In genomic region chr16:32679976-32680375, GRCm38 (mm10) we compare ENCODE assay signal across 24 mouse cellular contexts. TPM values are rescaled to one million over a fixed set of nuclear protein-coding genes. Genes with fewer than 3 reads are reported as not detected.
DNase-seq lines count a peak whose midpoint lies in the region; ATAC-seq and TF ChIP-seq lines count a peak whose summit lies in the region.
"Had no signal": no experiment of that assay in that cellular context is flagged by ENCODE, and none has a peak within 500 bp of the region (broad histone marks: within the 10 kb centered on the region; RNA-seq: fewer than 3 reads in every experiment).

No protein-coding gene starts in this region.

- H3K36me3 ChIP-seq in liver, postnatal 0 days (replicated peaks; ENCODE audit: insufficient read depth, low read length), result peaks cover 39% of the 10 kb centered on the region
- H3K36me3 ChIP-seq in stomach, postnatal 0 days (ENCODE audit: control insufficient read depth, insufficient read depth, low read length), result peaks cover 30% of the 10 kb centered on the region

- H3K9me3 ChIP-seq in liver, postnatal 0 days (ENCODE audit: low read length), result no peaks in the 10 kb centered on the region
- H3K9me3 ChIP-seq in stomach, postnatal 0 days (ENCODE audit: control insufficient read depth, low read length), result no peaks in the 10 kb centered on the region
- H3K9me3 ChIP-seq: forebrain, embryonic 10.5 days; forebrain, embryonic 13.5 days; heart, embryonic 13.5 days; hindbrain, embryonic 12.5 days; hindbrain, embryonic 15.5 days had no signal

- no peak overlapping the region for H3K4me3 ChIP-seq in liver, postnatal 0 days (ENCODE audit: low read depth, low read length)
- H3K4me3 ChIP-seq in stomach, postnatal 0 days (ENCODE audit: low read depth, low read length), result no peak overlapping the region
- H3K4me3 ChIP-seq: forebrain, embryonic 10.5 days; forebrain, embryonic 13.5 days; heart, embryonic 13.5 days; hindbrain, embryonic 12.5 days; hindbrain, embryonic 15.5 days had no signal

- H3K4me2 ChIP-seq in liver, postnatal 0 days (ENCODE audit: low read depth, low read length), result no peak overlapping the region
- H3K4me2 ChIP-seq in stomach, postnatal 0 days (replicated peaks; ENCODE audit: low read depth), result no peak overlapping the region
- H3K4me2 ChIP-seq: forebrain, embryonic 13.5 days; heart, embryonic 13.5 days; hindbrain, embryonic 12.5 days; hindbrain, embryonic 15.5 days had no signal

- H3K9ac ChIP-seq in liver, postnatal 0 days (replicated peaks), result no peak overlapping the region
- no peak overlapping the region for H3K9ac ChIP-seq in stomach, postnatal 0 days (ENCODE audit: low read length)
- H3K9ac ChIP-seq: forebrain, embryonic 13.5 days; heart, embryonic 13.5 days; hindbrain, embryonic 12.5 days; hindbrain, embryonic 15.5 days had no signal

- DNase-seq in heart, adult 11 months, result peak; percentile 92
- DNase-seq in heart, adult 8-10 months (ENCODE audit: low spot score), result no peak
- peak; percentile 14 for DNase-seq in liver, postnatal 0 days
- no peak for DNase-seq in liver
- DNase-seq in urinary bladder, adult 2 months (ENCODE audit: low spot score), result peak; percentile 26
- DNase-seq in urinary bladder, postnatal 10 days (ENCODE audit: low spot score), result no peak
- DNase-seq in stomach, postnatal 0 days (ENCODE audit: low spot score), result peak; percentile 21
- DNase-seq in cerebellum, adult 11-12 months, result no peak
- DNase-seq: adrenal gland, adult 8-10 months; adrenal gland, postnatal 25 days; cerebellum, adult 18-20 months; cerebellum, adult 9-10 months; gastrocnemius, postnatal 36 days; heart, adult 18-20 months had no signal

- H3K27ac ChIP-seq in liver, postnatal 0 days (ENCODE audit: low read depth), result no peak overlapping the region
- H3K27ac ChIP-seq in stomach, postnatal 0 days (replicated peaks), result no peak overlapping the region
- H3K27ac ChIP-seq: forebrain, embryonic 13.5 days; heart, embryonic 13.5 days; hindbrain, embryonic 12.5 days; hindbrain, embryonic 15.5 days had no signal

- no peak for TF ChIP-seq CTCF in liver, postnatal 0 days (IDR thresholded peaks at IDR 0.05; ENCODE audit: low read depth)
- no peak for TF ChIP-seq CTCF in stomach, postnatal 0 days (IDR thresholded peaks at IDR 0.05; ENCODE audit: low read depth)

- no peak for ATAC-seq in liver, postnatal 0 days
- ATAC-seq in stomach, postnatal 0 days (ENCODE audit: low FRiP score, low TSS enrichment), result no peak
- ATAC-seq: activated CD4-positive, CD25-positive, alpha-beta regulatory T cell, adult 4 months; CD4-positive, CD25-positive, alpha-beta regulatory T cell, adult 4 months; forebrain, embryonic 13.5 days had no signal

- WGBS in liver, postnatal 0 days (ENCODE audit: insufficient replicate concordance), result 85% methylated on average over 16 of the region's 16 CpGs
- 84% methylated on average over 16 of the region's 16 CpGs for WGBS in stomach, postnatal 0 days

- H3K27me3 ChIP-seq in liver, postnatal 0 days (ENCODE audit: insufficient read depth, low read length), result no peaks in the 10 kb centered on the region
- H3K27me3 ChIP-seq in stomach, postnatal 0 days (ENCODE audit: control insufficient read depth, insufficient read depth, low read length), result no peaks in the 10 kb centered on the region
- H3K27me3 ChIP-seq: forebrain, embryonic 13.5 days; heart, embryonic 13.5 days; hindbrain, embryonic 12.5 days; hindbrain, embryonic 15.5 days had no signal

- H3K4me1 ChIP-seq in liver, postnatal 0 days (ENCODE audit: insufficient read depth), result 0 out of 2 replicates have a peak, but pooled peaks cover under 1% of the 10 kb centered on the region
- no peaks in the 10 kb centered on the region for H3K4me1 ChIP-seq in stomach, postnatal 0 days (replicated peaks; ENCODE audit: control insufficient read depth, insufficient read depth)
- H3K4me1 ChIP-seq: forebrain, embryonic 13.5 days; hindbrain, embryonic 12.5 days; hindbrain, embryonic 15.5 days had no signal

- no peak for TF ChIP-seq EP300 in liver, postnatal 0 days (IDR thresholded peaks at IDR 0.05; ENCODE audit: low read depth)
- TF ChIP-seq EP300 in stomach, postnatal 0 days (optimal IDR thresholded peaks at IDR 0.05), result no peak

RNA-seq across cellular contexts. Expression of gene Tnk2, which starts 36.3 kb away (rescaled TPM):
- total RNA-seq in heart, adult 8-10 months (2022), result 10 to 100 TPM; 18.6 to 22.6 (median 21.4) TPM
- polyA plus RNA-seq in liver, postnatal 0 days (2015; fragmentation: Nextera tagmentation; extraction: Ambion mirVana), result 2.9 and 3.5 TPM in 2 replicates
- 106 and 114 TPM in 2 replicates for polyA plus RNA-seq in urinary bladder, adult 2 months (2012; rRNA removed)
- 17.1 and 21.0 TPM in 2 replicates for polyA plus RNA-seq in stomach, postnatal 0 days (2015; fragmentation: Nextera tagmentation; extraction: Ambion mirVana)

RNA-seq across cellular contexts. Expression of gene Muc4, which starts 55.7 kb away (rescaled TPM):
- total RNA-seq in heart, adult 8-10 months (2022), result under 1 TPM; 0.29 to 0.50 (median 0.35) TPM
- 0.49 and 0.64 TPM in 2 replicates for polyA plus RNA-seq in liver, postnatal 0 days (2015; fragmentation: Nextera tagmentation; extraction: Ambion mirVana)
- 0.19 and 0.25 TPM in 2 replicates for polyA plus RNA-seq in urinary bladder, adult 2 months (2012; rRNA removed)
- 2.5 and 2.8 TPM in 2 replicates for polyA plus RNA-seq in stomach, postnatal 0 days (2015; fragmentation: Nextera tagmentation; extraction: Ambion mirVana)
- total RNA-seq: adrenal gland, adult 8-10 months; adrenal gland, postnatal 25 days; hematopoietic stem cell, adult 5-6 weeks had no signal
- polyA plus RNA-seq: activated CD4-positive, CD25-positive, alpha-beta regulatory T cell, adult 4 months; CD4-positive, CD25-positive, alpha-beta regulatory T cell, adult 4 months; embryonic facial prominence, embryonic 11.5 days; forebrain, embryonic 16.5 days; hindbrain, embryonic 15.5 days had no signal

Comparison
In these comparisons a context has a peak if more than half of its experiments do, and no peak if none do; other contexts are left out.
1. DNase-seq: peak in heart, adult 11 months (single experiment), liver, postnatal 0 days (single experiment), urinary bladder, adult 2 months (single experiment) and stomach, postnatal 0 days (single experiment); none in heart, adult 8-10 months (single experiment), liver (single experiment), urinary bladder, postnatal 10 days (single experiment) and cerebellum, adult 11-12 months (single experiment).